Mouse (Mus musculus) liver, adult 2 months (tissue): ENCODE results near the gene Hdac4.

Experiments
- CTCF ChIP-seq: fragments of 200-500 bp; IDR thresholded peaks from 2 replicates; pipeline ENCODE4 v1.5.1; 2011; ENCODE audit warnings: low read depth, low read length, control low read depth
- POLR2A ChIP-seq: fragments of 200-500 bp; IDR thresholded peaks from 2 replicates; pipeline ENCODE4 v1.6.1; 2011; ENCODE audit warnings: low read length, control low read depth; ENCODE audit not compliant: insufficient read depth; ENCODE audit errors: extremely low read depth

- no peak for TF ChIP-seq POLR2A
- no peak for TF ChIP-seq CTCF
Measured at GRCm38 (mm10) chr1:91918257-91918800, 277.2 kb downstream of the Hdac4 start.
